Mouse (Mus musculus): Measurements from ENCODE around the gene Rbfox1.
A peak's percentile ranks its signal among the peaks of the same experiment; 100 is the strongest.

Rbfox1 gene

DNA sequence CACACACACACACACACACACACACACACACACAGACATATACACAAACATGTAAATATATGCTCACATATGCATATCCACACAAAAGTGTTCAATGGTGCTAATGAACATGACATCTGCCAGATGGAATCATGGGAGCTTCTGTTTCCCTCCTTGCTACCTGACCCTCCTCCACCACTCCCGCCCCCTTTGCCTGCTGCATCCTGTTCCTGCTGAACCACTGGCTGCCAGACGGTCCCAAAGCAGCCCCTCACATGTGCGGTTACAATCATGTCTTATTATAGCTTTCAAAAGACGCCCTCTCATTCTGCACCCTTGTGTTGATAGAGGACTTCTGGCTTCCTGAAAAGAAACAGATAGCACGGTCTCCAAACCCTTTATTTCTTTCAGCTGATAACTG lies 563.1 kb downstream of the Rbfox1 start:
- DNase-seq (ENCODE audit: low read depth, low spot score): no peak

DNA sequence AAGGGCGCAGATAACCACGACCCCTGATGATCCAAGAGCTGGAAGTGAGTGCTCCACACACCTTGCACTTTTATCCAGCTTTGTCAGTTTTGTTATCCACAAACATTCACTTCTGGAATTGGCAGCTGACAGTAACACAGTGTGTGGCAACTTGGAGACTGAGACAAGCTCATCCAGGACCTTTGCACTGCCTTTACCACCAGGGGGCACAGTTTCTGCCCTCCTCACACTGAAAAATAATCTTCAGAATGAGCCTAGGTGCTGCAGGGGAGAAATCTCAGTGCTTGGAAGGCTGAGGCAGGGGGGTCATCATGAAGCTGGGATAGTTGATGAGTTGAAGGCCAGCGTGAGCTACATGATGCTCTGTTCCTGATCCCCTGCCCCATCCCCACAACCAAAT lies 570.2 kb downstream of the Rbfox1 start:
- DNase-seq (ENCODE audit: low read depth, low spot score): peak; percentile 31

DNA sequence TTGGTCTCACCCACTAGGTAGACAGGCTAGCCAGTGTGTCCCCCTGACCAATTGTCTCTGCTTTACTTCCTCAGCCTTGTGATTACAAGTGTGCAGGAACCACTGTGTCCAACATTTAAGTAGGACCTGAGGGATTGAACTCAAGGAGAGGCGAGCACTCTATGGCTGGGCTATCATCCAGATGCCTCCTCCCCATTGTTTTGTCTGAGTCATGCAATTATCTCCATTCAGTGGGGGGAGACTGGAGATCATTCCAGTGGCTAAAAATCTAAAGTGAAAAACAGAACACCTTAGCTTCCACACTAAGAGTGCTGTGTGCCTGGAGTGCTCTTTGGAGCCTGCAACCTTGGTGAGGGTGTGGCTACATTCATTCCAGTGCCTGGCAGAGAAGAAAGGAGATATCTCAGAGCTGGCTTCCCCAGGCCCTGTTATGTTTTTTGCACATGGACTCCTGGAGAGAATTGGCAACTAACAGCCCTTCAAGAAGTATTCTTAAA lies 594.0 kb downstream of the Rbfox1 start:
- DNase-seq (ENCODE audit: low read depth, low spot score): peak; percentile 49

DNA sequence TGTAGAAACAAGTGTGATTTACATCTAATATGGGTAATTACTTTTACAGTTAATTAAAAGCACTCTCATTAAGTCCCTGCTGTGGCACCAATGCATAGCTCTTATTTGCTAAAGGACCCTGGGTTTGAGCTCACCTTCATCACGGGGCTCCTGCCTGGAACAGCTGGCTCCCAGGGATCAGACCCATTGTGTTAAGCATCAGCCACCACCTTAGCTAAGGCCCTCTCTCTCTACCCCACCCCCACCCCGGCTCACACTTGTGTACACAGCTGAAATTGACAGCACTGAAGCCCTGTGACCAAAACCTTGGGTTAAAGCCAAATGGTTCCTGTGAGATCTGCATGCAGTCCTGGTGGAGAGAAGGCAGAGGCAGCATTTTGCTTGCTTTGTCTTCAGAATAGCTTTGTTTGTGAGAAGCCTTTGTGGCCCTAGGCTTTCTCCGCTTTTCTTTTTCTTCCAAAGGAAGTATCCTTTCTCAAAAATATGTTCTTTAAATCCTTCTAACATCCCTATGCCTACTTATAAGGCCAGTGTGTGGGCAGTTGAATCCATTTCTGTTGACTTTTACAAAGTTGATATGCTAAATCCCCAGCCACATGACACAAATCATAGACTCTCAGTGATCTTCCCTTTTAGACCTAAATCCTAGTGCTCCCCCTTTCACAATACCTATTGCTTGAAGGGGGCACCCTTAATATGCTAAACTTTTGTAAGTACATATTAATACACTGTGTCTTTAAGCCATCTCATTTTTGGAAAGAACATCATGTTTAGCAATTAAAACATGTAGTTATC lies 594.7 kb downstream of the Rbfox1 start:
- DNase-seq (ENCODE audit: low read depth, low spot score): peak; percentile 24

DNA sequence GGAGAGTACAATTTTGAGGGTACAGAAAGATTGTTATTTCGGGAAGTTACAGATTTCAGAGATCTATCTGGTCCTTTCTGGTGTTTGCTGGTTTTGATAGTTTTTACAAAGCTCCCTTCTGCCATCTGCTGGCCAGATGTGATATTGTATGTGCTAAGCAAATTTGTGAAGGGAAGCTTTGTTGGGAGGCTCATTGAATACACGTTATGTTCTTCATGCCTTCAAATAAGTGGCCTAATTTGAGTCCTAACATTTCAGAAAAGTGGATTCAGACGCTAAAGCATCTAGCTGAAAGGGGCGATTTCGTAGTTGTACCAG lies 595.2 kb downstream of the Rbfox1 start:
- peak; percentile 64 for DNase-seq (ENCODE audit: low read depth, low spot score)

DNA sequence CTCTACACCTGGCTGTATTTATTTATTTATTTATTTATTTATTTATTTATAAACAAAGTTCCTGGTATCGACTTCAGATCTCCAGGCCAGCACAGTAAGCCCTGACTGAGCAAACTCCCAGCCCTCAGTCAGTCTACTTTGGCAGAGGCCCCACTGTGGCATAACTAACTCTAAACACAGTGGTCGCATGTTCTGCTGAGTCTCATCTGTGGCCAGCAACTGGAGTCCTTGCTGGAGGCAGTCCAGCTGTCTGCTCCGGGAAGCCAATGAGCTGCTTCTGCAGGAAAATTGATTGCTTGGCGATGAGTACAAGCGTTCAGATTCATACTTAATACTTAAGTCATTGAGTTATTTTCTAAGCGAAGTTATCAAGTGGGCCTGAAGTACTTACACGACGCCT lies 598.5 kb downstream of the Rbfox1 start:
- no peak for DNase-seq (ENCODE audit: low read depth, low spot score)

DNA sequence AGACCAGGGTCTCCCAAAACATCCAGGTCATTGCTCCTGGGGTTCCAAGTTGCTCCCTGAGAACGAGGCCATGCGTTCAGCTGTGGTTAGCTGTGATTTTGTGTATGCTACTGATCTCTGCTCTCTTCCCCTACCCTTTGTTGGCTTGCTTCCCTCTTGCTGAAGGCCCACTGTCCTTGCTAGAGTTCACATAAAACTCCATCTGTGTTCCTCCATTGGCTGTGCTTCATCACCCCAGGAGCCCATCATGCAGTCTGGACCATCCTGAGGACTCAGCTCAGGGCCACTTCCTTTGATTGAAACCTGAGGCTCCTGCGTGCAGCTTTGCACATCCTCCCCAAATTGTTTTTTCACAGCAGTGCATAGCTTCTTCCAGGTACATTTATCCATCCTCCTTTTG lies 600.5 kb downstream of the Rbfox1 start:
- no peak for DNase-seq (ENCODE audit: low read depth, low spot score)

DNA sequence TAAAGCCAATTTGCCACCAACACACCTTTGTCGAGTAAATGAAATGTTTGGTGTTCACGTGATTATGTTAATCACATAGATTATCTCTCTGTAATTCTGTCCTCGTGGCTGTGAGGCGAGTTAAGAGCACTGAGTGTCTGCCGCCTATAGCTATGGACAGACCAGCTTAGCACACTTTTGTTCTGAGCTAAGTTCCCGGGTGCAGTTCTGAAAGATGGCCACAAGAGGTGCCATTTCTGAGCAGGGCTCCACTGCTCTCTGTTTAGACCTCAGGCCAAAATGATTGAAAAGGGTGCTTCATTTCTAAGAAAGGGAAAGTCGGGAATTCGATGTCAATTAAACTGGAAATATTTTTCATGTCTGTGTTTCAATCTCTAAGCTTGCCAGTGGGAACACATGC lies 617.1 kb downstream of the Rbfox1 start:
- peak; percentile 50 for DNase-seq (ENCODE audit: low read depth, low spot score)

DNA sequence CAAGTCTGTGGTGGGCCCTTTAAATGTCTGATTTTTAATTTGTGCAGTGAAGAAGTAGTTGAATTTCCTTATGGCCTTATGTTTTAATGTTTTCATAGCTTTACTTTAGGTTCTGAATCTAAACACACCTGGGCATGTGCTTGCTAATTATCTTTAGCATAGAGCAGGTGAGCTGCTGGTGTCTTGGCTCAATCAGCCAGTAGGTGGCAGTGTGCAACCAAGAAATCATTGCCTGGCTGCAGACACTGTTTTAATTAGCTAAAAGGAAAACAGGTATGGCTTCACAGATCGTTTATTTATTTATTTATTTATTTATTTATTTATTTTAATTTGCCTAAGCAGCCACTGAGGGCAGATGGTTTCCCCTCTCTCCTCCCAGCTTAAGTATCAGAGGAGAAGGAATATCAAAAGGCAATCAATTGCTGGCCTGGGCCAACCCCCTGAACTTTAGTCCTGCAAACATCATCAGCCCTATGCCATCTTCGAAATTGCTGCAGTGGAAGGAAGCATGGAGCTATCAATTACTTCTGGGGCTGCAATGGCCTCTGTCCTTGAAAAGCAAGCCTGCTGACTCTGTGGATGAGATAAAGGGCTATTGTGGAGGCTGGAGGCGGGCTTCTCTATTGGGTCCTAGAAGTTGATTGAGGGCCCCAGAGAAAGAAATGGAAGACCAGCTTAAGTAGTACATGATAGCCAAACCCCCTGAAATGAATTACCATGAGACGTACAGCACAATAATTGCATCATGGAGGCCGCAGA lies 618.6 kb downstream of the Rbfox1 start:
- peak; percentile 55 for DNase-seq (ENCODE audit: low read depth, low spot score)

DNA sequence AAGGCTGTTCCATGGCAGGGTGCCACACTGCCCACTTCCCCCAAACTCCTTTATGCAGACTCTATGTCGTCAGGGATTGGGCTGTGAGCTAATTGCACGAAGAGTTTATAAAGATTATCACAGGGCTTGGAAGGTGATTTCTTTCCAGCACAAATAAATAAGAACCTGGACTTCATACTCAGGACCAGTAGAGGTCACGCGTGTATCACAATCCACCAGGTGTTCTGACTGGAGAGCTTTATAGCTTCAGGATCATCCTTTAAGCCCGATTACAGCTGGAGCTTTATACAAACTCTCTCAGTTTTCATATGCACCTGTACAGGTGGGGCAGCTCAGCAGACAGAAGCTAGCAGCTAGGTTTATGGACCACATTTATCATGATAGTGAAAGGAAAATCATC lies 623.8 kb downstream of the Rbfox1 start:
- DNase-seq (ENCODE audit: low read depth, low spot score): no peak

DNA sequence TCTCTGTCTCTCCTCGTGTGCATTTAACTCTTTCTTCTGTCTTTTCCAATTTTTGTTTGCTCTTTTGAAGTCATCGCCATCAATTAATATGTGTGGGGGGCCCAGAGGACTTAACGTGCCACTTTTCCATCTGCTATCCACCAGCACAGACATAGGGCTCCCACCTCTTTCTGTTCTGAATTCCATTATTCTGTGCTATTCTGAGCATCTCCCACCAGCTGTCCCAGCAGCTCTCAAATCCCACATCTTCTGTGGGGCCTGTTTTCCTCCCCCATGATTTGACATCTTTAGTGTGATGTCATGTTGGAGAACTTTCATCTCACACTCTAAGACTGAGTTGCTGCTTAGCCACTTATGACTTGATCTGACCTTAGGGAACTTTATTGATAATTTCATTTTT lies 634.3 kb downstream of the Rbfox1 start:
- DNase-seq (ENCODE audit: low read depth, low spot score): no peak

DNA sequence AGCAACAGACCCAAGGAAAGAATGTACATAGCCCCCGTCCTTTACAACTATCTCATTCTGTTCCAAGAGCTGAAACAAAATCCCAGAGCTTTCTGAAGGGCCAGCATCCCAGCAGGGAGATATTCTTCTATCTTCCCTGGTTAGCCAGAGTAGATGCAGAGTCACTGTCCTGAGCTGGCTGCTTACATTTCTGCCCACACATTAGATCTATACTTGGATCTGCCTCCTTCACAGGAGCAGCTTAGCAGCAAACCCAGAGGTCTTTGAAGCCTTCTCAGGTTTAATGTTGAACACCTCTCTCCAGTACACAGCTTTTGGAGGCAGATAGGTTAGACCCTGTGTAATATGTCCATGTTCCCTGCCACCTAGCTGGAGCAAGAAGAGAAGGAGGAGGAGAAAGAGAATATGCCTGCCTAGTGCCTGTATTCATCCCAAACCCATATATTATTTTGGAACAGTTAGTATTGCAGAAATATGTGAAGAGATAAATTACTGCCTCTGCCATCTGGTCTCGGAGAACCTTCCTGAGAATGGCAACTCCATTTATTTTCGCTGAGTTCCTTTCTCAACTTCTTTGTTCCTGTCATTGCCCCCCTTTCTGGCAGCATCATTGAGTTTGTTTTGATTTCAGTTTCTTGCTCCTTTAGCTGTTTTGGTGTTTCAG lies 640.5 kb downstream of the Rbfox1 start:
- no peak for DNase-seq (ENCODE audit: low read depth, low spot score)

DNA sequence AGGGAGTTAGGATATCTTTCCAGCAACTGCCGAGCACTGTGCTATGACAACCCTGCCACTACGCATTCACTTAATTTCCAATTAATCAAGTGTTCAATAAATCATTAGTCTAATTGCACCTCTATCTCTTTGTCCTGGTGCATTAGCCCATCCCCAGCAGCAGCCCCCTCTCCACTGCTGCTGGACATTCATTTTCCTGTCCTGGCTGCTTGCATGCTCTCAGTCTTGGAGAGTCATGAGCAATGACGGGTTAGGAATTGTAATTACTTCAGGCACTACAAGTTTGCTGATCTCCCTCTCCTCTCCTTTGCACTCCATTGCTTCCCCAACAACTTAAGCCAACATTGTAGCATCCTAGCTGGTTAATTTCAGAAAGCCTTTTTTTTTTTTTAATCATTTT lies 646.3 kb downstream of the Rbfox1 start:
- no peak for DNase-seq (ENCODE audit: low read depth, low spot score)

DNA sequence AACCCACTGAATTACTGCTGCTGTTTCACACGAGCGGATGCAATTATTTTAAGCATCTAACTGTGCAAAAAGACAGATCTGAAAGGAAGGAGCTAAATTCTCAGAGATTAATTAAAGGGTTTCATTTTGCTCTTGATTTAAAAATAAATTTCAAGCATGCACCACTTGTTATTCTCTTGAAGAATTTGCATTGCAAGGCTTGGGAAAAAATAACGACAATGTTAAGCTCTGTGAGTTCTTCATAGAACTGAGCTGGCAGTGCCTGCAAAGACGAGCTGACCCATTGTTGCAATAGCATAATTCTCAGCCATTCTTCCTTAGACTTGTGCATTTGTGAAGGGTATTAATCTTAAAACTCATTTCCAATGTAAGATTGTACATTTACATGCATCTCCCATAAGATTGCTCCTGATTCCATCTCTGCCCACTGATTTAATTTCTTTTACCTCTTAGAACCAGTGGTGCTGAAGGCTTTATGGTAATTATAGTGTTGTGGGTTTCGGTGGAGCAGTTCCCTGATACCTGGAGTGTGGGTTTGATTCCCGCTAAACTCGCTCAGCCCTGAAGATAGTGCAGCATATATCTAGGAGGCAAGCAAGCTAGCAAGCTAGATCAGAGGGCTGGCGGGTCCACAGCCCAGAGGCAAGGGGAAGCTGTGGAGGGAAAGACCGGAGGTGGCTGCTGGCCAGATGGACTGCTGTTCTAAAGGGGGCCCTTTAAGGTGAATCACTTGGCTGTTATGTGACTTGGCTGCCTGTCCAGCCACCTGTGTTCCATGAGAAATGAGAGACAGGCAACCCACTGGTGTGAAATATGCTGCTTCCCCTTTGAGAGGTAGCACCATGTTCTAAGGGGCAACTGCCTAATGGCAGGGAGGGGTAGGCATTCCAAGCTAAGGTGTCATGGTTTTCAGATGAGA lies 647.2 kb downstream of the Rbfox1 start:
- no peak for DNase-seq (ENCODE audit: low read depth, low spot score)

DNA sequence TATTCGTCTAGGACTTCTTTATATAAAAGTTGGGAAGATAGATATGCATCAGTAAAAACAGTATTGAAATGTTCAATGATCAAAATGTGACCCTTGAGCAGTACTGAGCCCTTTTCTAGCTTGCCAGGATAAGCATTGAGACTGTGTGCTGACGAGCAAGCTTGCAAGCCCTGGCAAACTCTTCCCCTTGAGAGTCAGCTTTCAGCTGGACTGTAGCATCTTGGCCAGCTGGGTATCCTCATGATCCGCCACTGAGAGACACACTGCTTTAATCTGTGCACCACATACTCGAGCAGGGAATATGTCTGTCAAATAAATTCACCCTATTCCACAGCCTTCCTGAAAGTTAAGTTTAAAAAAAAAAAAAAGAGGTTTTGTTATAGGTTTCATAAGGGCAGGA lies 670.6 kb downstream of the Rbfox1 start:
- no peak for DNase-seq (ENCODE audit: low read depth, low spot score)

DNA sequence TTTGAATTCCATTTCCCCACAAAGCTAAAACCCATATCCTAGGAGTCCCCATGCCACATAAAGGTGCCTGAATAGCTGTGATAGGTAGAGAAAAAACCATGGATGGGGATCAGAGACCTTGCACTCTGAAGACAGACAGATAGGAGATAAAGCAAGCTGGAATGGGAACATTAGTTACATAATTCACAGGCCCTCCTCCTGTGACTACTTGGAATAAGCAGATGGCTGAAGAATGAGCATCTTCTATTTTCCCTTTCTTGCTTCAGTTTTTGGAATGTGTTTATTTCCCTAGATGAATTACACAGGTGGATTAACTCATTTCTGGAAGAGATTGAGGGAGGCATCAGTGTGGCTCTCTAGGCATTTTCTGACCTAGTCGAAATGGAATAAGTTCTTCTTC lies 672.6 kb downstream of the Rbfox1 start:
- no peak for DNase-seq (ENCODE audit: low read depth, low spot score)

DNA sequence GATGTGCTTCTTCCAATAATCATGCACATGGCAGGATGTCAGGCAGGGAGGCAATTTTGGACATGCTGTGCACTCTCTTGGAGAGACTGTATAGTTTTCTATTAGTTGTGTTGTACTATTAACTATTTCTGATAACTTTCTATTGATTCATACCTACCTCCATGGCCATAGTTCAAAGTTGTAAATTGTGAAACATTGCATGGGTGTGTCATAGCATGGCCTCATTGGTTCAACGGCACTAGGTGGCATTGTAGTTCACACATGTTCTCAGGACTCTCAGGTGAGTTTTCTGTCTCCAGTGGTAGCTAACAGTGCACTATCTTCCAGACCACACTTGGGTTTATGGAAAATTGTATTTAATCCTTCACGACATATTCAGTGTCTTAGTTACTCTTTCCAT lies 699.5 kb downstream of the Rbfox1 start:
- no peak for DNase-seq (ENCODE audit: low read depth, low spot score)

DNA sequence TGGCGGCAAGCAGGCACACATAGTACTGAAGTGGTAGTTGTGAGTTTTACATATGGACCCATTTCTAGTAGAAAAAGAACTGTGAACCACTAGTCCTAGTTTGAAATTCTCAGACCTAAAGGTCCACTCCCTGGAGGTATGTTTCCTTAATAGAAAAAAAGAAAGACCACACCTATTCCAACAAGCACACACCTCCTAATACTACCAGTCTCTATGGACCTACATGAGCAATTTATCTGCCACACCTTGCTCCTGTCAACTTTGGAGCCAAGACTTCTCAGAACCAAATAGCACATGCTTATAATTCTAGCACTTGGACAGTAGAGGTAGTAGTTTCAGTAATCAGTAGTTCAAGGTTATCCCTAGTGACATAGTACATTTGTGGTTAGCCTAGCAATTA lies 700.0 kb downstream of the Rbfox1 start:
- no peak for DNase-seq (ENCODE audit: low read depth, low spot score)

DNA sequence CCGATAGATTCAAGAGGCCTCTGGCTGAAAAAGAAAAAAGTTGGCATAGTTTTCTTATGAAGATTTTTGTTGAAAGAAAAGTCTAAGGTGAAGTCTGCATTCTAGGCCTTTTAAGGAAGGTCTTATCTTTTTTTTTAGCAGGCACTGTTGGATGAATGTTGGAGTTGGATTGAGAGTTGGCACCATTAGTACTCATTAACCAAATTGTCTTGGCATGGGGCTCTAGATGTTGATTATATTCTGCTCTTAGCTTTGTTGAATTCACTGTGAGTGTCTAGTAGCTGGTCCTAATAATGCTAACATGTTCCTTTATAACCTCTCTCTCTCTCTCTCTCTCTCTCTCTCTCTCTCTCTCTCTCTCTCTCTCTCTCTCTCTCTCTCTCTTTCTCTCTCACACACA lies 731.4 kb downstream of the Rbfox1 start:
- DNase-seq (ENCODE audit: low read depth, low spot score): no peak

DNA sequence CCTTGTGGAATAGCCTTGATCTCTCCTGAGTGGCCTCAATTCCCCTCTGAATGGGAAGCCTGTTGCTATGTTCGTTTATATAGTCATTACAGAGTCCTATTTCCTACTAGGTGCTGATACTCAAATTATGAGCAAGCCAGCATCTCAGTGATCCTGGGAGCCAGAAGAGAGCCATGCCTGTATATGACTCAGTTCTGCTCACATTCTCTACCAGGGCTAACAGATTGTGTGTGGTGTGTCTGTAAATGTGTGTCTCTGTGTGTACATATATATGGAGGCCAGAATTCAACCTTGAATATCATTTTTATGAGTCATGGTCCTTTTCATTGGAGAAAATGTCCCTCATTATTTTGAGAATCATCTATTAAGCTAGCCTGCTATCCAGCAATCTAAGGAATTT lies 755.2 kb downstream of the Rbfox1 start:
- no peak for DNase-seq (ENCODE audit: low read depth, low spot score)

DNA sequence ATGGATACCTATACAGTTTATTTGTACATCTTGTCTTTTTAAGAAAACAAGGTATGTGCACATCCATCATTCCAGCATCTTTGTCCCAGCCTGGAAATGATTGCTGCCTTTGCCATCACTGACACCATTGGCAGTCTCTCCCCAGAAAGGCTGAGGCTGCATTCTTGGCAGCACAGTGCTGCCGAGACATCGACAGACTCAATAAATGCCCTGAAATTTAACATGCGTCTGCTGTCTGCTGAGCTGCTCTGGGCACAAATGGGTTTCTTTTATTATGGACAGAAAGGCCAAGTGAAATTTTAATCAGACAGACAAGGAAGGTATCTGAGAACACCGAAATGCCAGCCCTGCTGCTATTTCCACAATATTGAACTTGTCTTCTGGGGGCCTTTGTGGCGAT lies 761.8 kb downstream of the Rbfox1 start:
- no peak for DNase-seq (ENCODE audit: low read depth, low spot score)

DNA sequence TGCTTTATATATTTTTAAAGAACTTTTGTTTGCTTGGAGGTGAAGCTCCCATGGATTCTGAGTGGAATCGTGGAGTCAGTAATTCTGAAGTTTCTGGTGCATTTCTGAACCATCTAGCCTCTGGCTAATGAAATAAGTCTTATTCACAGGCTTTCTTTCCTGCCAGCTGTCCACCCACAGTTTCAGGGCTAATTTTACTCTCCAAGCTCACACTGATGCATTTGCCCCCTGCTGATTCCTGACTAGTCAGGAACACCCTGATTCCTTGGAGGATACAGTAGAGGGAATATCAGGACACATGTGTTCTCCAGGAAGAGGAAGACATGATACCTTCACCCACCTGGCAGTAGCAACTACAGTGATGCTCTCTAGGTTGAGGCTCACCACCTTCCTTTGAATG lies 763.6 kb downstream of the Rbfox1 start:
- no peak for DNase-seq (ENCODE audit: low read depth, low spot score)

Measured in ZHBTc4 (cell line).